Mouse (Mus musculus) adrenal gland, adult 2 months (tissue): Measurements from ENCODE around the gene Pard3b. TPM values are rescaled to one million over a fixed set of nuclear protein-coding genes. Genes with fewer than 3 reads are reported as not detected.
"Not testable (repeated sequence)": the region's sequence is repeated elsewhere in the genome, so short reads cannot be mapped to it uniquely, and the experiment has no call there.

Experiments used
- DNase-seq: peaks from one replicate; pipeline ENCODE4 v3.0.0; 2021
- polyA plus RNA-seq: library from polyadenylated mRNA; depleted of rRNA; stranded (reverse); fragments of >200 nt; gene quantifications from 2 replicates; pipeline ENCODE4 v1.2.3, GENCODE M21; 2012
- total RNA-seq, 2 experiments: library from RNA; stranded (reverse); gene quantifications; 2 replicates each; pipeline ENCODE4 v1.2.3; 2021

Pard3b gene
- total and polyA plus RNA-seq, 3 experiments, result 10.8 to 12.1 (median 11.2) TPM

DNA sequence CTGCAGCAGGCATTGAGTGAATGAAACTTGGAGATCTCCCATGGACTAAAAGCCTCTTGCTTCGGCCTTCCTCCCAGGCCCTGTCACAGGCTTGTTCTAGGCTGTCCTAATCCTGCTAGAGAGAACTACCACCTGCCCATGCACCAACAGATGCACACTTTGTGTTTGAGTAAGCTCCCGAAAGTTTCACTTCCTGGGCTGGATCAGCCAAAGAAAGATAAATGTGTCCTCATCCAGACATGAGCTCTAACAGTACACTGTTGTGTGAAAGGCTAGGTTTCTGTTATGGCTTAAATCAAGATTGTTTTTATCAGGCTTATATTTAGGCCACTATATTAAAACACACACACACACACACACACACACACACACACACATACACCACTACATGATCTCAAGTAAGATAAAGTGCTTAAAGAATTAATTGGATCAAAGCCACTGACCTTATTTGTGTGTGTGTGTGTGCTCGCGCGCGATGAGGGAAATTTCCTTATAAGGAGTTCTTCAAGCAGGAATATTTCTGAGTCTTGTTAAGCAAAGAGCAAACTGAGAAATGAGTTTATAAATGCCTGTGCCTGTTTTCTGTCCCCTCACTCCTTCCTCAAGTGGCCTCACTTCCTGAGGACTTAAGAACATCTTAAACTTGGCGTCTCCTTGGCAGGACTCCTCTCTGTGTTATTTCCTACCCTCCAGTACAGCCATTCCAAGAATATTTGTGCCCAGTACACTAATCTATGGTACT is 940.6 kb downstream of the Pard3b start:
- DNase-seq, result no peak

DNA sequence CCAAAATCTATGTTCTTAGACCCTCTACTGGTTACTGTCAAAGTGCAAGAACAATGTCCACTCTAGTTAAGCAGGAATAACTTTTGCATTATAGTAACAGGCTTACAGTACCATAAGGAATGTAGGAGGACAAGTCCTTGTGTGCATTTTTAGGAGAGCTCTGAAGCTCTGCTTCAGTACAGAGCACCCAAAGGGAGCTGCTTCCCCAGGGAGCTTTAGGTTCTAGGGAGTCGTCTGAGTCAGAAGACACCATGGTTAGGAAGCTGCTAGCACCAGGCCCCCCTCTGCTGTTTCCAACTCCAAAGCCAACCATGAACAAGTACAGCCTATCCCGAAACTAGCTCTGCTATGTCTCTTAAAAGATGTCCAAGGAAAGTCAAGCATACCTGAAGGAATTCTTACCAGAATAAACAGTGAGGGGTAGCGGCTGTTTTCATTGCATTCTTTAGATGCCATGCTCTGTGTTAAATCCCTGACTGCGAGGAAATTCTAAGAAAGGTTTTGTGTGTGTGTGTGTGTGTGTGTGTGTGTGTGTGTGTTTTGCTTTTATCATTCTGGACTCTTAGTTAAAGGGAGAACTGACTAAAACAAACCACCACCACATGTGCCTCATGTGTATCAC is 941.8 kb downstream of the Pard3b start:
- DNase-seq, result no peak

DNA sequence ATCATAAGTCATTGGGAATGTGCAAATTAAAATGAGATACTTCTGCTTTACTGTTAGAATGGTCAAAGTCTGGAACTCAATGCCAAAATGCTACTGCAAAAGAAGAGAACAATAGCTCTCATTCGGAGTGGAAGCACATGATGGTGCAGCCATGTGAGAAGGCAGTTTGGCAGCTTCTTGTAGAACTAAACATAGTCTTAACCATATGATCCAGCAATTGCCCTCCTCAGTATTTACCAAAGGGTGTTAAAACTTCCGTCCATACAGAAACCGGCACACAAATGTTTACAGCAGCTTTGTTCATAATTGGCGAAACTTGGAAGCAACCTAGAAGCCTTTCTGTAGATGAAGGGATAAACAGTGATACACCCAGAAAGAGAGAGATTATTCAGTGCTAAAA is 943.9 kb downstream of the Pard3b start:
- DNase-seq, result no peak

DNA sequence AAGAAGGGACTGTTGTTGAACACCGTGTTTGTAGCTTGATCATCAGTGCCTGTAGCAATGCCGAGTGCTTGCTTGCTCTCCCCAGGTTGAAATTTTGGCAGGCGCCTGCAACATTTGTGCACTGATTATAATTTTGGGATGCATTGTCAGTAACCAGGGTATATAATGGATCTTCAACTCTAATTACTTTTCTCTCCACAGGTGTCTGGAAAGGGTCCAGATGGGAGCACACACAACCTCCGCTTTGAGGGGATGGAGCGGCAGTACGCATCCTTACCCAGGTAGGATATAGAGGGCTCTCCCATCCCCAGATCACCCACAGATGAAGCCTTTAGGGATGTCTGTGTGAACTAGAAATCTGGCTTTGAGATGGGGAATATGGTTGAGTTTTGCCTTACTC is 948.9 kb downstream of the Pard3b start:
- DNase-seq, result no peak

DNA sequence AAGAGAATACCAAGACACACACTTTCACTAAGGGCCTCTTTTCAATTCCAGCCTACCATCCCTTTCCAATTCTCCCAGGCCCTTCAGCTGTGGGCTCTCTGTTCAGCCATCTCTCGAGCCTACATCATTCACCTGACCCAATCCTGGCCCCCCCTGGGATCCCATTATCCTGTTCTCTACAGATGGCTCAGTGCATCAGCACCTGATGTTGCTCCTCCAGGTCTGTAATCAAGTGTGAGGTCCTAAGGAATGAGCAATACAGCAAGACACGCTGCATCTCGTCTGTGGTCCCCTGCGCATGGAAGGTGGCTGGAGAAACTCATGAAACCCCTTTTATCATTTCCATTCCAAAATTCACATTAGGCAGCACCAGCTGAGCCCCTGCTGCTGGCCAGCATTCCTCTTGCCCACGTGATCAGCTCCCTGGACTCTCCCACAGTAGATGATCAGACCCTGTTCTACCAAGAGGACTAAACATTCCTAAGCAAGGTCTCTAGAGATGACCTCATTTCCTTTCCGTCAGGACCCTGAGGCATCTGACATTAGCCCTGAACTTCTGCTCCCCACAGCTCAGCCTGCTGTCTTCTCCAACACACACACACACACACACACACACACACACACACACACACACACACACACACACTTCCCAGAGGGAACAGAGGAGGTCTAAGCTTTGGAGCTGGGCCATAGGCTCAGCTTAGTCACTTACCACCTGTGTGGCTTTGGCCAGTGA is 952.8 kb downstream of the Pard3b start:
- DNase-seq, result peak; percentile 7

DNA sequence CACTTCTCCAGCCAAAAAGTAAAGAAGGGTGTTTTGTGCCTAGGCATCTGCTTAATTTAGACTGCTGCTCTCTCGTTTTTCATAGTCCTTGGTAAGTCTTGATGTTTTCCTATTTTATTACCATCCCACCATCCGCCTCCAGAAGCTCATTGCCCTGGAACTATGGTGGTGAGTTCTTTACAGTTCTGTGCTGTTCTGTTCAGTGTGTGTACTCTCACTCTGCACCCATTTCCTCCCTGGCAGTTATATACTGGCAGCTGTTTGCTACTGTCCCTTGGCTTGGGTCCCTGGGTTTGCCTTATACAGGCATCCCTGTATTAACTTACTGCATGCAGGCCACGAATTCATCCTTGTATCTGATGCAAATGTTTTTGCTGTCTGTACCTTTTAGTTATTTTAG is 956.8 kb downstream of the Pard3b start:
- no peak for DNase-seq

DNA sequence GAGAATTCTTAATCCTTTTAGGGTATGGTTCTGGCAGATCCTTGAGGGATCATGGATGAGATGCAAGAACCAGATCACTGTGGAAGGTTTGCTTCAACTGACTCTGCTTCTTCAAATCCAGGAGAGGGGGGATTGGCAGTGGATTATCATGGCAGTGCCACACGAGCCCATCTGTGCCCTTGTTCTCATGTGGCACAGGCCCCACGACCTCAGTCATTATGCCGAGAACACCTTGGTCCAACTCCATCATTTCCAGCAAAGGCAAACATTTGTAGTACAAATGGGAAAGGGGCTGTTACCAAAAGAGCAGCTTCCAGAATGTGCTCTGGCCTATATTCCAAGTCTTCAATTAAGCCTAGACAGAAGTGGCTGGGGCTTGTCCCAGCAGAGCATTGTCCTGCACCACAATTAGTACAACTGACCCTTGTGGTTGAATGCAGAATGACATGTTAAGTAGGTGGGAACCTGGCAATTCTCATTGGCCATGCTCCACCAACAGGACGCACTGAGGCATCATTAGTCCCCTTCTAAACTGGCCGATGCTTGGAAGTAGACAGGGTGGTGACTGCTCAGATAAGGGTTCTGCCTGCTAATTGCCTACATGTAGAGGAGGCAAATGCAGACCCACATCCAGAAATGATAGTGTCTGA is 959.3 kb downstream of the Pard3b start:
- DNase-seq, result no peak

DNA sequence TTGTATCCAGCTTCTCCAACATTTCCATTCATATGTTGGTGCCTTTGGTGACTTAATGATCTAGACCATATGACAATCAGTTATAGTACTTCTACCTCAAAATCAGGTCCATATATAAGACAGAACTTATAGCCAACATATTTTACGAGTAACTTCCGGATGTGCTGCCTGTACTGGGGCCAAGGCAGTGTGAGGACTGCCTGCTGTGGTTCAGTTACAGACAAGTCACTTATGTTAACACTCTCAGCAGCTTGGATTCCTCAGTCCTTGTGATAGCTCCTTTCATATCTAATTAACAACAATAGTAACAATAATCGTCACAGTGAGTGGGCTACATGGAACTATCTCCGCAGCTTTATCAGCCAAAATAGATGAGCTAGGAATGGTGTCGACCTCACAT is 959.9 kb downstream of the Pard3b start:
- no peak for DNase-seq

DNA sequence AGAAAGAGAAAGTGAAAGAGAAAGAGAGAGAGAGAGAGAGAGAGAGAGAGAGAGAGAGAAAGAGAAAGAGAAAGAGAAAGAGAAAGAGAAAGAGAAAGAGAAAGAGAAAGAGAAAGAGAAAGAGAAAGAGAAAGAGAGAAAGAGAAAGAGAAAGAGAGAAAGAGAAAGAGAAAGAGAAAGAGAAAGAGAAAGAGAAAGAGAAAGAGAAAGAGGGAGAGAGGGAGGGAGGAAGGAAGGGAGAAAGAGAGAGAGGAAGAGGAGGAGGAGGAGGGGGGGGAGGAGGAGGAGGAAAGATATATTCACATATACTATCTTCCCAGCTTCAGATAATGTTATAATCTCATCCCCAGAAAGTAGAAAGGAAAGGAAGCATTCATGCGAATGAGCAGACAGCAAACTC is 966.0 kb downstream of the Pard3b start:
- not testable (repeated sequence) for DNase-seq

DNA sequence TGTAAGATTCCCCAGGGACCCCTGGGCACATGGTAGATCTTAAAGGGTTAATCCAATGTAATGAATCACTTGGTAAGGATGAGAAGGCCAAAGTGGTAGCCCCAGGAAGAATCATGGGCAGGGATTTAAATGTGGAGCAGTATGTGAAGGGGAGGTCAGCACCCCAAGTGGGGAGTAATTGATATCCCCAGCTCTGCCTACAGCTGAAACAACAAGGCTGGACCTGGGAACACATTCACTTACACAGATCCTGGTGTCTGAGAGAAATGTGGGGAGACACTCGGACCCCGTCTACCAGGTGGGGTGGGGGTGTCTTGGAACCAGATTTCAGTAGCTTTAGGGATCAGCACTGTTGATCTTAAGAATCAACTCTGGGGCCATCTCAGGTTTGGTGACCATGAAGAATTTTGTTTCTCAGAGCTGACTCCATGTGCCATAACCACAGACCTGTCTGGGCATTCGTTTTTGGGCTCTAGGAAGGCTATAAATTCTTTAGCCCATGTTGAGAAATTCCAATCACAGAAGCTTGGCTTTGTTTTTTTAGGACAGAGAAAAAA is 979.6 kb downstream of the Pard3b start:
- no peak for DNase-seq

DNA sequence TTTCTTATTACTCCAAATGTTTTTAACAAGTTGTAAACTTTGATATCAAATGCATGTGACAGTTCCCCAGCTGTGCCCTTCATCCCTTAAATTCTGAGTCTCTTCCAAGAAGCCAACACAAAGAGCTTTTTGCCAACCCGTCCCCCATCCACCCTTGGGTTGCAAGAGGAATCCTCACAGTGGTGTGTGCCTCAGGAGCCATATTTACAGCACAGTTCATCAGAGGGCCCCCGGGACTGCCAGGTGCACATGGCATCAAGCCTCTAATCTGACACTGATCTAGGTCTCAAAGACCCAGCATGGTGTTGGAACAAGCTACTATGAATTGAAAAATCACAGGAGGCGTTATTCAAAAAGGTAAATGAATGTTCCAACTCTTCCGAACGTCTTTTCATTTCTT is 980.8 kb downstream of the Pard3b start:
- DNase-seq, result no peak

DNA sequence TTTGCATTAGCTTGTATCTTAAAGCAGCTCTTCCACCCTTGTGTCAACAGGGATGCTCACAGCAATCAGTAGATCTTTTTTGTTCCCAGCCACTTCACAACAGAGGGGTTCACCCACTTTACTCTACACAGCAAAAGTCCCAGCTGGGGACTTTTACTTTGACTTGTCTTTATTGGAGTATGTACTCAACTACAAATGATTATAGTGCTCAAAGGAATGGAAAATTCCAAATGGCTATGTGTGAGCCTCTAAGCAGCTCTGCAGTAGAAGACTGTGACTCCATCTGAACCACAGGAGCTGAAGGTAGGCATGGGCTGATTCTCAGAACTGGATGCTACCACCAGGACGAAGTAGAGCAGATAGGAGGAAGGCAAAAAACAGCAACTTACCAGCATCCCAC is 983.8 kb downstream of the Pard3b start:
- no peak for DNase-seq

DNA sequence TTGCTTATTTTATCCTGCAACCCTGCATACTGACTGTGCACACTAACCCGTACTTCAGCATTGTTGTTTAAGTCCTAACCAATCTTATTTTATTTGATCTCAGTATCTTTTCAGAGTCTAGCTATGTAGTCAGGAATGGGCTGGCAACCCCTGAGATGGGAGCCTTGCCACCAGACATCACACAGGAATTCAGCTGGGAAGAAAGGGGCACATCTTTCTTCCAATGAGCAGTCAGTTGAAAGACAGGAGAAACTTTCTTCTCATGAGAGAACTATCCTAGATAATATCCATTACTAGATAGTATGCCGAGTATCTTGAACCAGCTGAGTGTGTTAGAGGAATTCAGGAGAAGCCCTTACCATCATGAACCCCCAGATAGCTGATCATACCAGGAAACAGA is 985.5 kb downstream of the Pard3b start:
- DNase-seq, result no peak

DNA sequence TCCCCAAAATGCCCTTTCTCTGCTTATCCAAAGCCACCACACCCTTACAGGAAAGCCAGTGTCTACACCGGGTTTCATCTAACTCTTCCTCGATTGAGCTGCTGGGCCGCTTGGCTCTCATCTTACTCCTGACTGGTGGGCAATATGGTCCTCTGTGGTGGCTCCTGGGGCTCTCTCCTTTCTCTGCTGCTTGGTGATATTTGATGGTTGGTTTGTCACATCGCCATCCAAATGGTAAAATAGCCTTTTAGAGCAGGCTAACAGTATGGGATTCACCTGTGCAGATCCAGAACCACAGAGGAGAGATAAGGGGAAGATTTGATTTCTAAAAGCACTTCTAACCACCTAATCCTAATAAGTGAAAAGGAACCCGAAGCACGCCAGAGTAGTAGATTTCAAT is 986.2 kb downstream of the Pard3b start:
- DNase-seq, result no peak

DNA sequence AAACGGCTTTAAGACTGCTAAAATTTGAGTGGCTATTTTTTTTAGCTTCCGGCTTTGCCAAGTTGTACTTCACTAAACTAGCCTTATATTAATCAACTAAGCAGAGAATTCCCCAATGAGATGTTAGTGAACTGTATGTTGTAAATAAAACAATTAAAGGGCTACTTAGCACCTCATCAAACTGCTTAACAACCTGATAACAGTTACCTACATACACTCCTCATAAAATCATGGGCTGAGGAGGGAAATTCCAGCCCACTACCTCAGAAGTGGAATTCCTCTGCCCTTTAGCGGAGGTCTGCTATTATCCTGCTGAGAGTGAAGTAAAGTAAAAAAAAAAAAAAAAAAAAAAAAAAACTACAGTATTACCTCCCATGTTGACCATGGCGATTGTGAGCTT is 986.7 kb downstream of the Pard3b start:
- no peak for DNase-seq

DNA sequence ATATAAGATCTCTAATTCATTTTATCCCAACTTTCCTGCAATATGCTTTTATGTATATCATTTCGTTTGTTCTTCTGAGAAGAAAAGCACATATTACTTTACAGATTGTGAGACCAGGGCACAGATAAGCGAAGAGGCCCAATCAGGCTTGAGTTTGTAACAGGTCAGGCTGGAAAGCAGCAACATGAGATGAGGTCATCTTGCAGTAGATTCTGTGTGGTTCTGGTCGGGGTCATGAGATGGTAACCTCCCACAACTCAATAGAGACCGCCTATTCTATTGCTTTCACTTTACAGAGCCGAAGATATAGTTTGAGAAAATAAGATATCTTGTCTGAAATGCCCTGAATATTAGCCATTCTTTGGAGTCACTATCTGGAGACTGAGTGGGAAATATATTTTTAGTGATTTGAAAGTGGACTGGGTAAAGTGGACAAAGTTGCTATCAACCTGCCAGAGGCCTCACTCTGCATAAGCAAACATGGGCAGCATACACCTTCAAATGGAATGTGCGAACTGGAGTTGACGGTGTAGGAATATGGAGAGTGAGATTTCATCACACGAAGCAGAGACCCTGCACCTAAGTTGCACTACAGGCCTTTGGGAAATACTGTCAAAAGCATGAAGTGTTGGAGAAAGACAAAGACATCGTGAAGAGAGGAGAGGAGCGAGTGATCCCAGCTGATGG is 987.3 kb downstream of the Pard3b start:
- no peak for DNase-seq

DNA sequence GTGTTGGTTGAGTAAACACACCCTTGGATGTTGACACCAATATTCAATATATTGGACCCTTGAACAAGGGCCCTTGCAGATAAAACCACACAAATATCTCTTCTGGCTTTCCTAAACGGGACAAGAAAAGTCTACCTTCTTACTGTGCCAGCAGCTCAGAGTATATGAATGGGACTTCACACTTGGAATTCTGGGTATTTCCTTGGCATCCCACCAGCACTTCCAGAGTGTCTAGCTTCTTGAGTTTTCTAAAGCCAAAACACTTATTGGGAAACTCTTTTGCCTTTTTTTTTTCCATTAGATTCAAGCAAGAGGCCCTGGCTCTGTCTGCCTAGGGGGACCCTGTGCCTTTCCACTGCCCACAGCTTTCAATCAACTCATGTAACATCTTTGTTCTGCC is 991.3 kb downstream of the Pard3b start:
- no peak for DNase-seq

DNA sequence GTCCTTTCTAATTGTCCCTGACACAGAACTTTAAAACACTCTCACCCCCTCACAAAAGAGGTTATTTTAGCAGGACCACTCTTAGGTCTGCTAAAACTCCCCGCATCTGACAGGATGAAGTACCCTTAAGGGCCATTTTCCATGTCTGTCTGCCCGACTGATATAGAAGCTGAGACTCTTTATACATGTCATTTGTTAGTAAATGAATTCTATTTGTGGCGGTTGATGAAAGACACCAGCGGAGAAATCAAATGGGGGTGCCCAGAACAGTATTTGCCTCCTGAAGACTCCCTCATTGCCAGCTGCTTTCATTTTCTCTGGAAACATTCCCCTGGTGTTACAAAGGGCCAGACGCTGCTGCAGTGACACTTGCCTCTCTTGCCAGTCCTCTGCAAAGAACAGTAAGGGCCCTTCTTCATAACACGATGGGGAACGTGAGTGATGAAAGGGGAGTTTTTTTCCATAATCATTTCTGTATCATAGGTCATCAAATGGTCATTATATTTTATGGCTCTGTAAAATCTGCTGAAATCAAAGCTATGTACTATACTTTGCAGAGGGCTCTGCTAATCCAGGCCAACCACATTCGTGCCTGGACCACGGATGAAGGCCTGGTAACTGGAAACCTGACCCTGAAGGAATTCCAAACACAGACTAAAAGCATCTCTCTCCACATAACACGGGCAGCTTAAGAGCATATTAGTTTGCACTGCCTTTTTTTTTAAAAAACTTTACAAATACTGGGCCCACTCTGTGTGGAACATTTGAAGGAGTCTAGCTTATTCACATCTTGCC is 993.1 kb downstream of the Pard3b start:
- no peak for DNase-seq

DNA sequence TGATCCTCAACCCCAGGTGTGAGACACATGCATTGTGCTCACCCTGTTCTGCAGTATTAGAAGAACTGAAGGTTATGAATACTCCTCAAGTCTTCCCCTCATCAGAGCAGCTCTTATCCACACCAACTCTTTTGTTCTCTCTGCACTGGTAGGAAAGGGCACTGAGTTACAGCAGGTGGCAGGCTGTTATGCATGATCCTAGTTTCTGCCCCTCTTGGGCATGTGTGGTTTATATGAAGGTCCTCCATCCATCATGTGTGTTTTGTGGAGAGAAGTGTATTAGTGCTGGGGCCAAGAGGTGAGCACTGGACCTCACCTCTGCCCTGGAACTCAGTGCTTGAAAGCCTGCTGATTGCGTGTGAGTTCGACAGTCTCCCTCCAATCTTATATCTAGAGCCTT is 994.3 kb downstream of the Pard3b start:
- no peak for DNase-seq

DNA sequence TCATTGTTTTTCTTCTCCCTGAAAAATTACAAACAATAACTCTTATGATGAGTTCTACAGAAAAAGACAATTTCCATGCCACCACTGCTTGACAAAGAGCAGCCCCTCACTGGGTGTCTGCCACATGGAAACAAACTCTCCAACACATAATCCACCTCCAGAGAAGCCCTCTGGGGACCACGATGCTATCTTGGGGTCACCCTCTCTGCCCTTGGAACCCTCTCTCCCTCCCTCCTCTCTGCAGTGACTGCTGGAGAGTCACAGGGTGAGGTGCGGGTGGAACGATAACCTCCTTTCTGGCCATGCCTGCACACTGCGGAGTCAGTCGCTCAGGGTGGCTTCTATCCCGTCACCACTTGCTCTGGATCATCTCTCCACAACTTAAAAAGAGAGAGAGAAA is 996.6 kb downstream of the Pard3b start:
- no peak for DNase-seq
